Mouse (Mus musculus) liver, postnatal 0 days (tissue): ENCODE data around the gene L1cam.

Source experiments
- CTCF ChIP-seq: sonication (generic); IDR thresholded peaks from 2 replicates; pipeline ENCODE4 v1.5.1; 2016; ENCODE audit warnings: antibody characterized with exemption, low read depth
- EP300 ChIP-seq: IDR thresholded peaks from 2 replicates; pipeline ENCODE4 v1.6.1; 2016; ENCODE audit warnings: antibody characterized with exemption, low read depth, mild to moderate bottlenecking

- TF ChIP-seq EP300 = no peak
- no peak for TF ChIP-seq CTCF
Observed at GRCm38 (mm10) chrX:73815072-73815471, 80.8 kb downstream of the L1cam start.
